19 mouse cellular contexts compared by ENCODE assay signal in the genomic region with DNA sequence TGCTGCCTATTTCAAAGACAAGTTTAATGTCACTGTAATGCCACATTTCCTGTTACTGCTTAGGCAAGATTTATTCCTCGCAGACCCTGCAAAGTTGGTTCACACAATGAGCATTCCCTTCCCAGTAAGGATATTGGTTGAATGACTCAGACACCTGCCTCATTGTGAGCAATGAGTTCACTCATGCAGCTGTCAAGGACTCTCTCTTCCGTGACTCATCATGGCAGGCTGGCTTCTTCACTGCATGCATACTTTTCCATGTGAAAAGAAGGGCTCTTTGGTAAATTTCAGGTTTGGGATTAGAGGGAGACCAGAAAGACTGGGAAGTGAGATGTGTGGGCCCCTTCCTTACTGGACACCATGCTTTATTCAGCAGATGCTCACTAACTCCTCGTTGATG. TPM values are rescaled to one million over a fixed set of nuclear protein-coding genes. Genes with fewer than 3 reads are reported as not detected.
A peak's percentile ranks its signal among the peaks of the same experiment; 100 is the strongest.
DNase-seq lines count a peak whose midpoint lies in the region; ATAC-seq lines count a peak whose summit lies in the region.
"Had no signal": no experiment of that assay in that cellular context is flagged by ENCODE, and none has a peak within 500 bp of the region (broad histone marks: within the 10 kb centered on the region; RNA-seq: fewer than 3 reads in every experiment).

No protein-coding gene starts in this region.

- DNase-seq in 3T3-L1 (ENCODE audit: low read depth, low spot score) (peak; percentile 58), 416B (ENCODE audit: low read depth) (peak; percentile 86)
- DNase-seq in adrenal gland, adult 8-10 months, result peak; percentile 66
- peak; percentile 77 for DNase-seq in brain, adult 2 months (ENCODE audit: low read depth, low spot score)
- no peak for DNase-seq in embryo, embryonic 10.5 days (ENCODE audit: low spot score)
- no peak for DNase-seq in cerebellum, postnatal 14 days
- DNase-seq: cerebellum, adult 18-20 months; cerebellum, postnatal 10 days; gastrocnemius, adult 2 months; heart, postnatal 10 days; kidney, adult 11 months; kidney, postnatal 14 days; layer of hippocampus, adult 9-11 months; liver; lung, embryonic 14.5 days; thymus, adult 2 months had no signal

- ATAC-seq in erythroblast, adult 5-6 weeks (replicated peaks; ENCODE audit: low FRiP score, poor library complexity, severe bottlenecking), result no peak
- ATAC-seq: activated CD4-positive, CD25-positive, alpha-beta regulatory T cell, adult 4 months; forebrain, embryonic 14.5 days had no signal

RNA-seq across cellular contexts. Expression of a gene that starts 50.7 kb away (rescaled TPM):
- 1 to 10 TPM in 2 of 4 experiments, under 1 TPM in 2; 0.31 to 2.4 (median 1.6) TPM for total RNA-seq in adrenal gland, adult 8-10 months (2022)
- 15.5 and 26.9 TPM in 2 replicates for total RNA-seq in erythroblast, adult 5-6 weeks (2015; ENCODE audit: low replicate concordance)
- total RNA-seq in erythroblast, adult 5-6 weeks (2017; ENCODE audit: low replicate concordance), result 32.2 and 64.1 TPM in 2 replicates

Comparison
In these comparisons a context has a peak if more than half of its experiments do, and no peak if none do; other contexts are left out.
1. DNase-seq: peak in 3T3-L1 (single experiment), 416B (single experiment), adrenal gland, adult 8-10 months (single experiment) and brain, adult 2 months (single experiment); none in embryo, embryonic 10.5 days (single experiment) and cerebellum, postnatal 14 days (0 of 2).
2. RNA of a gene that starts 50.7 kb away (total RNA-seq): 15.5 to 64.1 TPM in erythroblast, adult 5-6 weeks; 0.31 to 2.4 TPM in adrenal gland, adult 8-10 months; every median in the first group is over 4 times any median in the second.